Mouse (Mus musculus): ENCODE measurements around the gene 1700003F12Rik. TPM values are rescaled to one million over a fixed set of nuclear protein-coding genes. Genes with fewer than 3 reads are reported as not detected.

1700003F12Rik gene
- polyA plus RNA-seq, 1 experiment: 10.8 TPM

GRCm38 (mm10) chr2:154583906-154584872, 37.3 kb downstream of the 1700003F12Rik start:
- Histone ChIP-seq H3K4me3 (replicated peaks) (no peak overlapping the region), H3K36me3 (replicated peaks; ENCODE audit: low read length) (peaks cover 43% of the 10 kb centered on the region), H3K9me3 (peaks cover 5% of the 10 kb centered on the region; the same call in 1 of the 2 replicates), H3K4me1 (peaks cover 23% of the 10 kb centered on the region), H3K27me3 (replicated peaks) (no peaks in the 10 kb centered on the region)
- TF ChIP-seq GATA1 (IDR thresholded peaks at IDR 0.05; ENCODE audit: borderline replicate concordance, low read length): no peak
- no peak for TF ChIP-seq FLI1 (IDR thresholded peaks at IDR 0.05; ENCODE audit: low read length)

GRCm38 (mm10) chr2:154584931-154585601, 38.2 kb downstream of the 1700003F12Rik start:
- Histone ChIP-seq H3K36me3 (replicated peaks; ENCODE audit: low read length) (peaks cover 52% of the 10 kb centered on the region), H3K4me3 (replicated peaks) (no peak overlapping the region), H3K27me3 (replicated peaks) (no peaks in the 10 kb centered on the region), H3K4me1 (peaks cover 23% of the 10 kb centered on the region), H3K9me3 (peaks cover 5% of the 10 kb centered on the region; the same call in 1 of the 2 replicates)
- no peak for TF ChIP-seq FLI1 (IDR thresholded peaks at IDR 0.05; ENCODE audit: low read length)
- no peak for TF ChIP-seq GATA1 (IDR thresholded peaks at IDR 0.05; ENCODE audit: borderline replicate concordance, low read length)

- Histone ChIP-seq H3K36me3 (replicated peaks; ENCODE audit: low read length) (peaks cover 64% of the 10 kb centered on the region), H3K9me3 (peaks cover 5% of the 10 kb centered on the region; the same call in 1 of the 2 replicates), H3K4me3 (replicated peaks) (no peak overlapping the region), H3K4me1 (peaks cover 23% of the 10 kb centered on the region), H3K27me3 (replicated peaks) (no peaks in the 10 kb centered on the region)
- TF ChIP-seq FLI1 (IDR thresholded peaks at IDR 0.05; ENCODE audit: low read length) (no peak), GATA1 (IDR thresholded peaks at IDR 0.05; ENCODE audit: borderline replicate concordance, low read length) (no peak)
Observed at GRCm38 (mm10) chr2:154586405-154586804, 39.5 kb downstream of the 1700003F12Rik start.

GRCm38 (mm10) chr2:154589051-154589450, 42.2 kb downstream of the 1700003F12Rik start:
- Histone ChIP-seq H3K4me1 (peaks cover 8% of the 10 kb centered on the region), H3K9me3 (peaks cover 3% of the 10 kb centered on the region), H3K27me3 (replicated peaks) (no peaks in the 10 kb centered on the region), H3K4me3 (replicated peaks) (no peak overlapping the region), H3K36me3 (replicated peaks; ENCODE audit: low read length) (peaks cover 91% of the 10 kb centered on the region)
- TF ChIP-seq GATA1 (IDR thresholded peaks at IDR 0.05; ENCODE audit: borderline replicate concordance, low read length) (no peak), FLI1 (IDR thresholded peaks at IDR 0.05; ENCODE audit: low read length) (no peak)

GRCm38 (mm10) chr2:154591239-154591638, 44.4 kb downstream of the 1700003F12Rik start:
- H3K36me3 ChIP-seq (replicated peaks; ENCODE audit: low read length): peaks cover 97% of the 10 kb centered on the region
- TF ChIP-seq GATA1 (IDR thresholded peaks at IDR 0.05; ENCODE audit: borderline replicate concordance, low read length) (no peak), FLI1 (IDR thresholded peaks at IDR 0.05; ENCODE audit: low read length) (no peak)
- no peaks in the 10 kb centered on the region for H3K27me3 ChIP-seq (replicated peaks)

GRCm38 (mm10) chr2:154593025-154593424, 46.1 kb downstream of the 1700003F12Rik start:
- Histone ChIP-seq H3K9me3 (peaks cover 3% of the 10 kb centered on the region), H3K27me3 (replicated peaks) (no peaks in the 10 kb centered on the region), H3K4me3 (replicated peaks) (no peak overlapping the region), H3K4me1 (peaks cover 26% of the 10 kb centered on the region), H3K36me3 (replicated peaks; ENCODE audit: low read length) (peaks cover 95% of the 10 kb centered on the region)
- TF ChIP-seq FLI1 (IDR thresholded peaks at IDR 0.05; ENCODE audit: low read length) (no peak), GATA1 (IDR thresholded peaks at IDR 0.05; ENCODE audit: borderline replicate concordance, low read length) (no peak)

More at GRCm38 (mm10) chr2:154591239-154591638, 44.4 kb downstream of the 1700003F12Rik start:
- Histone ChIP-seq H3K4me3 (replicated peaks) (no peak overlapping the region), H3K9me3 (peaks cover 3% of the 10 kb centered on the region), H3K4me1 (peaks cover 11% of the 10 kb centered on the region)

GRCm38 (mm10) chr2:154595775-154596174, 48.9 kb downstream of the 1700003F12Rik start:
- Histone ChIP-seq H3K4me3 (replicated peaks) (peak overlapping the region; percentile 64), H3K4me1 (peaks cover 50% of the 10 kb centered on the region), H3K27me3 (replicated peaks) (no peaks in the 10 kb centered on the region), H3K9me3 (peaks cover 3% of the 10 kb centered on the region), H3K36me3 (replicated peaks; ENCODE audit: low read length) (peaks cover 90% of the 10 kb centered on the region)
- TF ChIP-seq GATA1 (IDR thresholded peaks at IDR 0.05; ENCODE audit: borderline replicate concordance, low read length) (no peak), FLI1 (IDR thresholded peaks at IDR 0.05; ENCODE audit: low read length) (no peak)

GRCm38 (mm10) chr2:154597399-154597798, 50.5 kb downstream of the 1700003F12Rik start:
- Histone ChIP-seq H3K9me3 (peaks cover 3% of the 10 kb centered on the region), H3K4me3 (replicated peaks) (no peak overlapping the region), H3K4me1 (peaks cover 62% of the 10 kb centered on the region), H3K27me3 (replicated peaks) (no peaks in the 10 kb centered on the region), H3K36me3 (replicated peaks; ENCODE audit: low read length) (peaks cover 82% of the 10 kb centered on the region)
- TF ChIP-seq FLI1 (IDR thresholded peaks at IDR 0.05; ENCODE audit: low read length) (no peak), GATA1 (IDR thresholded peaks at IDR 0.05; ENCODE audit: borderline replicate concordance, low read length) (no peak)

Other genes starting within 250 kb of the 1700003F12Rik start
- not detected in 2 replicates for gene Bpifb9b, start 239.9 kb upstream of the 1700003F12Rik start, polyA plus RNA-seq (2012; ENCODE audit: insufficient read depth, low replicate concordance)
- 0.45 TPM in 1 of 2 replicates, not detected in the other for gene Cdk5rap1, start 174.1 kb upstream of the 1700003F12Rik start, polyA plus RNA-seq (2012; ENCODE audit: insufficient read depth, low replicate concordance)
- gene Snta1, start 139.0 kb upstream of the 1700003F12Rik start, polyA plus RNA-seq (2012; ENCODE audit: insufficient read depth, low replicate concordance): 1.2 TPM in 1 of 2 replicates, not detected in the other
- 1.2 and 3.0 TPM in 2 replicates for gene Cbfa2t2, start 110.6 kb upstream of the 1700003F12Rik start, polyA plus RNA-seq (2012; ENCODE audit: insufficient read depth, low replicate concordance)
- gene Actl10, start 4.7 kb downstream of the 1700003F12Rik start, polyA plus RNA-seq (2012; ENCODE audit: insufficient read depth, low replicate concordance): 0.16 TPM in 1 of 2 replicates, not detected in the other
- gene Necab3, start 11.8 kb downstream of the 1700003F12Rik start, polyA plus RNA-seq (2012; ENCODE audit: insufficient read depth, low replicate concordance): 0.31 TPM in 1 of 2 replicates, not detected in the other
- gene E2f1, start 22.8 kb downstream of the 1700003F12Rik start, polyA plus RNA-seq (2012; ENCODE audit: insufficient read depth, low replicate concordance): 24.2 and 31.3 TPM in 2 replicates
- 8.5 and 10.5 TPM in 2 replicates for gene Pxmp4, start 56.6 kb downstream of the 1700003F12Rik start, polyA plus RNA-seq (2012; ENCODE audit: insufficient read depth, low replicate concordance)
- gene Zfp341, start 66.2 kb downstream of the 1700003F12Rik start, polyA plus RNA-seq (2012; ENCODE audit: insufficient read depth, low replicate concordance): 4.0 and 4.4 TPM in 2 replicates
- 1.6 and 14.8 TPM in 2 replicates for gene 4930519P11Rik, start 66.4 kb downstream of the 1700003F12Rik start, polyA plus RNA-seq (2012; ENCODE audit: insufficient read depth, low replicate concordance)
- gene Chmp4b, start 104.6 kb downstream of the 1700003F12Rik start, polyA plus RNA-seq (2012; ENCODE audit: insufficient read depth, low replicate concordance): 131 and 221 TPM in 2 replicates
- not detected in 2 replicates for gene Gm14214, start 222.9 kb downstream of the 1700003F12Rik start, polyA plus RNA-seq (2012; ENCODE audit: insufficient read depth, low replicate concordance)
- 378 and 462 TPM in 2 replicates for gene Raly, start 244.0 kb downstream of the 1700003F12Rik start, polyA plus RNA-seq (2012; ENCODE audit: insufficient read depth, low replicate concordance)
- 1.6 TPM in 1 of 2 replicates, not detected in the other for gene a, start 244.3 kb downstream of the 1700003F12Rik start, polyA plus RNA-seq (2012; ENCODE audit: insufficient read depth, low replicate concordance)

Data from megakaryocyte, embryonic 14.5 days (primary cell).